Mouse (Mus musculus) lung, postnatal 0 days (tissue): Measurements from ENCODE around the gene P2rx1. TPM values are rescaled to one million over a fixed set of nuclear protein-coding genes. Genes with fewer than 3 reads are reported as not detected.

Experiments
- ATAC-seq: fragments of 200-750 bp; cut with Nextera tagmentation; 2 replicates; pipeline ENCODE4 v1.8.0; 2017; ENCODE audit warnings: moderate library complexity
- DNase-seq: peaks from one replicate; pipeline ENCODE4 v3.0.0-alpha.2; 2016; ENCODE audit warnings: low spot score
- H3K27ac ChIP-seq: fragments of 300-500 bp; sonication (generic); 2 replicates; pipeline ENCODE4 v1.5.1; 2014; ENCODE audit warnings: antibody characterized with exemption, mild to moderate bottlenecking, low read length, mixed read lengths
- H3K27me3 ChIP-seq: fragments of 300-500 bp; sonication (generic); replicated peaks from 2 replicates; pipeline ENCODE4 v1.6.1; 2014; ENCODE audit warnings: low read length, mixed read lengths; ENCODE audit not compliant: insufficient read depth
- H3K36me3 ChIP-seq: fragments of 300-500 bp; sonication (generic); 2 replicates; pipeline ENCODE4 v1.6.1; 2014; ENCODE audit warnings: low read length, mixed read lengths; ENCODE audit not compliant: insufficient read depth
- H3K4me1 ChIP-seq: fragments of 300-500 bp; sonication (generic); 2 replicates; pipeline ENCODE4 v1.6.1; 2014; ENCODE audit warnings: antibody characterized with exemption, low read depth, low read length, mixed read lengths; ENCODE audit not compliant: insufficient read depth
- H3K4me2 ChIP-seq: fragments of 300-500 bp; sonication (generic); replicated peaks from 2 replicates; pipeline ENCODE4 v1.6.1; 2014; ENCODE audit warnings: low read depth, mild to moderate bottlenecking, low read length, moderate library complexity, mixed read lengths
- H3K4me3 ChIP-seq: fragments of 300-500 bp; sonication (generic); 2 replicates; pipeline ENCODE4 v1.5.1; 2014; ENCODE audit warnings: low read depth, low read length
- H3K9ac ChIP-seq: fragments of 300-500 bp; sonication (generic); replicated peaks from 2 replicates; pipeline ENCODE4 v1.6.1; 2014; ENCODE audit warnings: low read depth, mild to moderate bottlenecking
- H3K9me3 ChIP-seq: fragments of 300-500 bp; sonication (generic); 2 replicates; pipeline ENCODE4 v1.6.1; 2016; ENCODE audit warnings: low read length, mixed read lengths
- CTCF ChIP-seq: IDR thresholded peaks from 2 replicates; pipeline ENCODE4 v1.5.1; 2016; ENCODE audit warnings: antibody characterized with exemption, mild to moderate bottlenecking
- EP300 ChIP-seq: IDR thresholded peaks from 2 replicates; pipeline ENCODE4 v1.6.1; 2016; ENCODE audit warnings: antibody characterized with exemption, mild to moderate bottlenecking, control low read depth
- WGBS: fragments of 180-500 bp; shearing (Covaris S2); extraction: QIAGEN DNeasy Blood & Tissue Kit; methylation state at CpG from one replicate; pipeline ENCODE4 v1.1.7; 2014; 5-methylcytosine and 5-hydroxymethylcytosine counted together
- polyA plus RNA-seq: library from polyadenylated mRNA; unstranded; fragments of >200 nt; fragmentation: Nextera tagmentation; extraction: Ambion mirVana; gene quantifications from 2 replicates; pipeline ENCODE4 v1.2.1, GENCODE M21; 2015

The P2rx1 gene
- polyA plus RNA-seq, 1 experiment from 2014 or later: 1.9 TPM

- ATAC-seq (no peak), DNase-seq (no peak)
- 83% methylated on average over 2 of the region's 2 CpGs for WGBS
- H3K36me3 ChIP-seq: no peaks in the 10 kb centered on the region
- peak overlapping the region; percentile 65; the same call in 1 of the 2 replicates for H3K4me2 ChIP-seq
- no peak overlapping the region for H3K27ac ChIP-seq
- H3K9me3 ChIP-seq: no peaks in the 10 kb centered on the region
- TF ChIP-seq CTCF (no peak), EP300 (no peak)
- H3K4me1 ChIP-seq: peaks cover 10% of the 10 kb centered on the region; the same call in 1 of the 2 replicates
- H3K9ac ChIP-seq: no peak overlapping the region
- no peaks in the 10 kb centered on the region for H3K27me3 ChIP-seq
- H3K4me3 ChIP-seq: no peak overlapping the region
These were observed 36.5 kb upstream of the P2rx1 start for GRCm38 (mm10) chr11:72962378-72962777.

- H3K9ac ChIP-seq: no peak overlapping the region
- no peak overlapping the region for H3K4me2 ChIP-seq
- no peaks in the 10 kb centered on the region for H3K9me3 ChIP-seq
- no peak for TF ChIP-seq CTCF
- no peak for TF ChIP-seq EP300
- 34% methylated on average over 7 of the region's 7 CpGs for WGBS
- H3K36me3 ChIP-seq: no peaks in the 10 kb centered on the region
- ATAC-seq (no peak), DNase-seq (no peak)
- no peak overlapping the region for H3K4me3 ChIP-seq
- H3K27me3 ChIP-seq: no peaks in the 10 kb centered on the region
- H3K4me1 ChIP-seq: peaks cover 10% of the 10 kb centered on the region; the same call in 1 of the 2 replicates
- H3K27ac ChIP-seq: no peak overlapping the region
These were observed 35.7 kb upstream of the P2rx1 start for GRCm38 (mm10) chr11:72963058-72963788.

GRCm38 (mm10) chr11:72963789-72964294, 35.1 kb upstream of the P2rx1 start:
- TF ChIP-seq CTCF: no peak
- TF ChIP-seq EP300: no peak
- WGBS: 72% methylated on average over 3 of the region's 3 CpGs
- H3K4me2 ChIP-seq: no peak overlapping the region

GRCm38 (mm10) chr11:72974995-72975503, 23.9 kb upstream of the P2rx1 start:
- TF ChIP-seq EP300: no peak
- TF ChIP-seq CTCF: no peak
- Histone ChIP-seq H3K9me3 (no peaks in the 10 kb centered on the region), H3K27ac (no peak overlapping the region), H3K4me3 (no peak overlapping the region), H3K27me3 (no peaks in the 10 kb centered on the region), H3K4me2 (no peak overlapping the region), H3K36me3 (no peaks in the 10 kb centered on the region), H3K4me1 (no peaks in the 10 kb centered on the region), H3K9ac (no peak overlapping the region)
- ATAC-seq (no peak), DNase-seq (no peak)
- WGBS: 78% methylated on average over 13 of the region's 13 CpGs

More at GRCm38 (mm10) chr11:72963789-72964294, 35.1 kb upstream of the P2rx1 start:
- H3K9ac ChIP-seq: no peak overlapping the region
- H3K4me3 ChIP-seq: no peak overlapping the region
- ATAC-seq (no peak), DNase-seq (no peak)
- no peaks in the 10 kb centered on the region for H3K9me3 ChIP-seq
- no peaks in the 10 kb centered on the region for H3K36me3 ChIP-seq
- H3K27ac ChIP-seq: no peak overlapping the region
- peaks cover 10% of the 10 kb centered on the region; the same call in 1 of the 2 replicates for H3K4me1 ChIP-seq
- no peaks in the 10 kb centered on the region for H3K27me3 ChIP-seq

GRCm38 (mm10) chr11:72982516-72982915, 16.4 kb upstream of the P2rx1 start:
- 86% methylated on average over 9 of the region's 9 CpGs for WGBS
- no peak for DNase-seq
- Histone ChIP-seq H3K9me3 (no peaks in the 10 kb centered on the region), H3K4me2 (no peak overlapping the region), H3K9ac (no peak overlapping the region), H3K36me3 (no peaks in the 10 kb centered on the region), H3K27ac (no peak overlapping the region), H3K4me3 (no peak overlapping the region), H3K4me1 (no peaks in the 10 kb centered on the region), H3K27me3 (no peaks in the 10 kb centered on the region)
- TF ChIP-seq CTCF: no peak
- no peak for TF ChIP-seq EP300
- no peak for ATAC-seq

GRCm38 (mm10) chr11:72983283-72983682, 15.6 kb upstream of the P2rx1 start:
- no peak overlapping the region for H3K4me3 ChIP-seq
- ATAC-seq (peak; percentile 44), DNase-seq (no peak)
- peaks cover 2% of the 10 kb centered on the region; the same call in 1 of the 2 replicates for H3K4me1 ChIP-seq
- H3K4me2 ChIP-seq: no peak overlapping the region
- H3K36me3 ChIP-seq: no peaks in the 10 kb centered on the region
- TF ChIP-seq EP300 (no peak), CTCF (peak; percentile 73)
- H3K27ac ChIP-seq: no peak overlapping the region
- H3K9me3 ChIP-seq: no peaks in the 10 kb centered on the region
- no peaks in the 10 kb centered on the region for H3K27me3 ChIP-seq
- no peak overlapping the region for H3K9ac ChIP-seq
- 45% methylated on average over 5 of the region's 5 CpGs for WGBS
